Mouse (Mus musculus): ENCODE measurements around the gene Wnk2. TPM values are rescaled to one million over a fixed set of nuclear protein-coding genes. Genes with fewer than 3 reads are reported as not detected.

Wnk2 gene
- polyA plus RNA-seq, 1 experiment from 2014 or later, result 0.36 TPM

DNA sequence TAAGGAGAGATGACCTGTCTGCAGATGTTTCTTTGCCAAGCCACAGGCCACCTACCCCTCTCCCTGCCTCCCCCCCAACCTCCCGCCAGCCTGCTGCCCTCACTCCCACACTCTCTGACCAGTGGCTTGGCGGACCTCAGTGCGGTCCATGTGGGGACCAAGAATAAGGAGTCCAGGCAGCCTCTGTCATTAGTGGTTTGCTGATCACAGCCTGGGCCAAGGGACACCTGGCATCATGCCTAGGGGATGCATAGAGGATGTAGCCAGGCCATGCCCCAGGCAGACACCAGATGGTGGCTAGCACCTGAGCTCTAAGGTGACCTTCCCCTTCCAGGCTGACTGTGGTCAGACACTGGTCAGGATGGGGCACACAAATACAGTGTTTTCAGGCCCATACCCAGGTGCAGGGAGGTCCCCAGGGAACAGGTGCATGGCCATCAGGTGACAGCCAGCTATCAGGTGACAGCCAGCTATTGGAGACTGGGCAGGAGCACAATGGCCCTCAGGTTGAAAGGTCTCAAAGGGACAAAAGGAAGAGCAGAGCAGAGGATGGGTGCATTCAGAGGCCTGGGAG lies 33.7 kb upstream of the Wnk2 start:
- peaks cover 2% of the 10 kb centered on the region; the same call in 1 of the 2 replicates for H3K4me1 ChIP-seq (ENCODE audit: insufficient read depth, low read depth, low read length)
- H3K27ac ChIP-seq (ENCODE audit: low read length), result no peak overlapping the region
- H3K4me3 ChIP-seq (ENCODE audit: low read depth, low read length), result no peak overlapping the region
- WGBS, result 85% methylated on average over 3 of the region's 3 CpGs
- H3K27me3 ChIP-seq (replicated peaks; ENCODE audit: insufficient read depth, low read length), result no peaks in the 10 kb centered on the region
- no peak overlapping the region for H3K9ac ChIP-seq (replicated peaks; ENCODE audit: low read depth)
- DNase-seq (ENCODE audit: low spot score), result no peak
- H3K36me3 ChIP-seq (ENCODE audit: insufficient read depth, low read length), result no peaks in the 10 kb centered on the region
- TF ChIP-seq EP300 (IDR thresholded peaks at IDR 0.05), result no peak
- no peak for TF ChIP-seq CTCF (IDR thresholded peaks at IDR 0.05)
- ATAC-seq, result no peak
- no peak overlapping the region for H3K4me2 ChIP-seq (replicated peaks; ENCODE audit: low read depth, low read length)
- no peaks in the 10 kb centered on the region for H3K9me3 ChIP-seq (ENCODE audit: low read length)

DNA sequence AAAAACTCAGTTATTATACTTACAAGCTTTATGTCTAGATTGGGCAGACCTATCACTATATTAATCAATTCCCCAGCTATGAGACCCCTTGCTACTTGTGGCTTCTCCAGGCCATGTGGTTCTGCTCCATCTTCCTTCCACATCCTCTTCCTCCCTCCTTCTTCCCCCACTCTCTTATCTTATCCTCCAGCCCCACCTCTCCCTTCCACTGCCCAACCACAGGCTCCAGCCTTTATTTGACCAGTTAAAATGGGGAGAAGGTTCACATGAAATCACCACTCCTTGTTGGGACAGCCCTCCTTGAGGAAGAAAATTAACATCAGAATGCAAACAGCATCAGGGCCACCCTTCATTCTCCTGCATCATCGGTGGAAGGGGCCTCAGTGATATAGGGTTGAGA lies 32.9 kb upstream of the Wnk2 start:
- Histone ChIP-seq H3K4me3 (ENCODE audit: low read depth, low read length) (no peak overlapping the region), H3K4me2 (replicated peaks; ENCODE audit: low read depth, low read length) (no peak overlapping the region), H3K27ac (ENCODE audit: low read length) (no peak overlapping the region), H3K4me1 (ENCODE audit: insufficient read depth, low read depth, low read length) (no peaks in the 10 kb centered on the region), H3K9me3 (ENCODE audit: low read length) (no peaks in the 10 kb centered on the region), H3K36me3 (ENCODE audit: insufficient read depth, low read length) (no peaks in the 10 kb centered on the region), H3K27me3 (replicated peaks; ENCODE audit: insufficient read depth, low read length) (no peaks in the 10 kb centered on the region), H3K9ac (replicated peaks; ENCODE audit: low read depth) (no peak overlapping the region)
- TF ChIP-seq EP300 (IDR thresholded peaks at IDR 0.05) (no peak), CTCF (IDR thresholded peaks at IDR 0.05) (no peak)
- DNase-seq (ENCODE audit: low spot score) (no peak), ATAC-seq (no peak)
- WGBS, result 59% methylated on average over 1 of the region's 1 CpGs

DNA sequence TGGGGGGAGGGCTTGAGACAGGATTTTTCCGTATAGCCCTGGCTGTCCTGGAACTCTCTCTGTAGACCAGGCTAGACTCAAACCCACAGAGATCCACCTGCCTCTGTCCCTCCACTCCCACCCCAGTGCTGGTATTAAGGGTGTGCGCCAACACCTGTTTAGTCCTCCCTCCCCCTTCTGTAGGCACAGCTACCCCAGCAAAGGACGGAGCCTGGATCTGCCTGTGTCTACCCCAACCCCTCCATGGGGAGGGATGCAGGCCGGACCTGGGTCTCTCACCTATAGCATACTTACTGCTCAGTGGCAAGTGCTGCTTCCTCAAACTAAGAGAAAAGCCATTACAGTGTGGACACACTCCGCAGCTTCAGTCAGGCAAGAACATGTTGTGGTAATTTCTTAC lies 32.5 kb upstream of the Wnk2 start:
- Histone ChIP-seq H3K27ac (ENCODE audit: low read length) (no peak overlapping the region), H3K36me3 (ENCODE audit: insufficient read depth, low read length) (no peaks in the 10 kb centered on the region), H3K4me1 (ENCODE audit: insufficient read depth, low read depth, low read length) (no peaks in the 10 kb centered on the region), H3K27me3 (replicated peaks; ENCODE audit: insufficient read depth, low read length) (no peaks in the 10 kb centered on the region), H3K9ac (replicated peaks; ENCODE audit: low read depth) (no peak overlapping the region), H3K9me3 (ENCODE audit: low read length) (no peaks in the 10 kb centered on the region), H3K4me3 (ENCODE audit: low read depth, low read length) (no peak overlapping the region), H3K4me2 (replicated peaks; ENCODE audit: low read depth, low read length) (no peak overlapping the region)
- ATAC-seq (no peak), DNase-seq (ENCODE audit: low spot score) (no peak)
- 85% methylated on average over 5 of the region's 5 CpGs for WGBS
- no peak for TF ChIP-seq EP300 (IDR thresholded peaks at IDR 0.05)
- no peak for TF ChIP-seq CTCF (IDR thresholded peaks at IDR 0.05)

DNA sequence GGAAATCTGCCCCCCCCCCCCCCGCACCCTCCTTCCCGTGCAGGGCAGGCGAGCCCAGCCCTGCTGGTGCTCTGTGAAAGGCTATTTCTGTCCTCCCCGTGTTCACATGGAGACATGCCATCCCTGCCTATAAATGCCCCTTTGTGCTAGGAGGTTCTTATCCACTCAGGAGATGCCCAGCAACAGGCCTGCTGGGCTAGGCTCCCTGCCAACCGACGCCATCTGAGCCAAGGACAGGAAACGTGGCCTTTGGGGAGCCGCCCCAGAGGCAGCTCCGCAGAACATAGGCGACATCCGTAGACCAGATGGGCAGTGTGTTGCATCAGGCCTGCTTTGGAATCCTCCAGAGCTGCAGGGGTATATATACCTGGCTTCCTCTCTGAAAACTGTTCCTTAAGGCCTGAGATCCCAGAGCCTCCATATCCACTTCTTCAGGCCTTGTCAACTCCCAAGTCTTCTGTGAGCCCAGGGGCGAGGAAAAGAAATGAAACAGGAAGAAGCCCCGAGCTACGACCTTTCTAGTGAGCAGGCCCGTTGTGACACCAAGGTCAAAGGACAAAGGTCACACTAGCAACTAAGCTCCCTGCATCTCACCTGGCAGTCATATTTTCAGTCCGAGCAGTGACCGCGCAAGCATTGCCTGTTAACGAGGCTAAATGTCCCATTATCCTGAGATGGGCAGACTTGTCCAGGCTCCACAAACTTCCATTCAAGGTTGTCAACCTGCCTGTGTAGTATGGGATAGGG lies 31.2 kb upstream of the Wnk2 start:
- H3K4me2 ChIP-seq (replicated peaks; ENCODE audit: low read depth, low read length), result no peak overlapping the region
- WGBS, result 42% methylated on average over 18 of the region's 19 CpGs
- ATAC-seq, result peak; percentile 90
- no peaks in the 10 kb centered on the region for H3K9me3 ChIP-seq (ENCODE audit: low read length)
- TF ChIP-seq CTCF (IDR thresholded peaks at IDR 0.05) (no peak), EP300 (IDR thresholded peaks at IDR 0.05) (peak; percentile 76)
- no peak overlapping the region for H3K9ac ChIP-seq (replicated peaks; ENCODE audit: low read depth)
- DNase-seq (ENCODE audit: low spot score), result peak; percentile 76
- H3K27me3 ChIP-seq (replicated peaks; ENCODE audit: insufficient read depth, low read length), result no peaks in the 10 kb centered on the region
- no peaks in the 10 kb centered on the region for H3K36me3 ChIP-seq (ENCODE audit: insufficient read depth, low read length)
- H3K4me3 ChIP-seq (ENCODE audit: low read depth, low read length), result no peak overlapping the region
- no peaks in the 10 kb centered on the region for H3K4me1 ChIP-seq (ENCODE audit: insufficient read depth, low read depth, low read length)
- no peak overlapping the region for H3K27ac ChIP-seq (ENCODE audit: low read length)

DNA sequence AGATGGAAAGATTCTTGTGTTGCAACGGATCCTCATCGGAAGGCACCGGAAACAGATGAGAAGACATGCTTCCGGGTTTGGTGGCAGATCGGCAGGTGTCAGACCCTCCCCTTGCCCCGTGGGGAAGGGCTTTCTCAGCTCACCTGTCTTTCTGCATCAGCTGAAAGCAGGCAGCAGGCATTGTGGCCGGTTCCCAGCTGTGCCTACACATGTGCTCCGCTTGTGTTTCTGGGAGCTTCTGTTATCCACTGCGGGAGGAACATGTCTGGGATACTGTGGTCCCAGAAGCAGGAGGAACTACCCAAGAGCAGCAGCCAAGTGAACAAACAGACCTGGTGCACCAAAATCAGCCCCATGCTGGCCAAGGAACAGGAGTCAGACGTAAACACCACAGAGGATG lies 27.7 kb upstream of the Wnk2 start:
- TF ChIP-seq EP300 (IDR thresholded peaks at IDR 0.05) (no peak), CTCF (IDR thresholded peaks at IDR 0.05) (no peak)
- no peaks in the 10 kb centered on the region for H3K4me1 ChIP-seq (ENCODE audit: insufficient read depth, low read depth, low read length)
- DNase-seq (ENCODE audit: low spot score) (no peak), ATAC-seq (no peak)
- no peaks in the 10 kb centered on the region for H3K36me3 ChIP-seq (ENCODE audit: insufficient read depth, low read length)
- no peaks in the 10 kb centered on the region for H3K9me3 ChIP-seq (ENCODE audit: low read length)
- H3K27ac ChIP-seq (ENCODE audit: low read length), result no peak overlapping the region
- no peak overlapping the region for H3K4me3 ChIP-seq (ENCODE audit: low read depth, low read length)
- H3K4me2 ChIP-seq (replicated peaks; ENCODE audit: low read depth, low read length), result no peak overlapping the region
- no peak overlapping the region for H3K9ac ChIP-seq (replicated peaks; ENCODE audit: low read depth)
- no peaks in the 10 kb centered on the region for H3K27me3 ChIP-seq (replicated peaks; ENCODE audit: insufficient read depth, low read length)
- 74% methylated on average over 10 of the region's 10 CpGs for WGBS

DNA sequence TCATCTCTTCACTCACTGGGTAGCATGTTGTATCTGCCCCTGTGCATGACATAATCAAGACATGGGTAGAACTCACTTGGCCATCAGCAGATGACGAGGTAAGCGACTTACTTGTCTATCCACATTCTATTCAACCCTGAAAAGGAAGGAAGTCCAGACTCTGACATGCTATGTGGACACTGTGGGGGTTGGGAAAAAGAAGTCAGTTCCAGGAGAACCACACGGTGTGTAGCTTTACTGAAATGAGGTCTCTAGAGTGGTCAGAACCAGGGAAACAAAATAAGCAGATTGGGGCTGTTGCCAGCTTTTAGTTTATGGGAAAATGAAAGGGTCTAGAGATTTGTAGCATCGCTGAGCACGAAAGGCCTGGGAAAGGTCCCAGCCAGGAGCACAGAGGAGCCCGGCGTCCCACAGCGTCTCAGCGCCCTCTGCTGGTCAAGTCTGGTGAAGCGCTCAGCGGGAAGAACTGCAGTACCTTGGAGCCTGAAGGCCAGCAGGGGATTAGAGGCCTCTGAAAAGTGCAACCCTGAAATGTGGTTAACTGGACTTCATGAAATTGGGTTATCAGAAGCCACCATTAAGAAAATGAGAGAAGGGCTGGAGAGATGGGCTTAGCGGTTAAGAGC lies 25.3 kb upstream of the Wnk2 start:
- H3K4me3 ChIP-seq (ENCODE audit: low read depth, low read length), result no peak overlapping the region
- no peak overlapping the region for H3K4me2 ChIP-seq (replicated peaks; ENCODE audit: low read depth, low read length)
- H3K36me3 ChIP-seq (ENCODE audit: insufficient read depth, low read length), result no peaks in the 10 kb centered on the region
- peak; percentile 95 for TF ChIP-seq CTCF (IDR thresholded peaks at IDR 0.05)
- no peak for TF ChIP-seq EP300 (IDR thresholded peaks at IDR 0.05)
- H3K9ac ChIP-seq (replicated peaks; ENCODE audit: low read depth), result no peak overlapping the region
- DNase-seq (ENCODE audit: low spot score) (peak; percentile 85), ATAC-seq (peak; percentile 85)
- under 1% methylated on average over 12 of the region's 12 CpGs for WGBS
- H3K9me3 ChIP-seq (ENCODE audit: low read length), result no peaks in the 10 kb centered on the region
- no peak overlapping the region for H3K27ac ChIP-seq (ENCODE audit: low read length)
- no peaks in the 10 kb centered on the region for H3K27me3 ChIP-seq (replicated peaks; ENCODE audit: insufficient read depth, low read length)
- no peaks in the 10 kb centered on the region for H3K4me1 ChIP-seq (ENCODE audit: insufficient read depth, low read depth, low read length)

Measured in lung, postnatal 0 days (tissue).